Mouse (Mus musculus) R1 (cell line): Measurements from ENCODE around the gene Ankfn1.

Experiments
- DNase-seq: peaks from one replicate; pipeline ENCODE4 v3.0.0-alpha.2; 2018; ENCODE audit warnings: low read depth, low spot score

Gene Ankfn1

DNA sequence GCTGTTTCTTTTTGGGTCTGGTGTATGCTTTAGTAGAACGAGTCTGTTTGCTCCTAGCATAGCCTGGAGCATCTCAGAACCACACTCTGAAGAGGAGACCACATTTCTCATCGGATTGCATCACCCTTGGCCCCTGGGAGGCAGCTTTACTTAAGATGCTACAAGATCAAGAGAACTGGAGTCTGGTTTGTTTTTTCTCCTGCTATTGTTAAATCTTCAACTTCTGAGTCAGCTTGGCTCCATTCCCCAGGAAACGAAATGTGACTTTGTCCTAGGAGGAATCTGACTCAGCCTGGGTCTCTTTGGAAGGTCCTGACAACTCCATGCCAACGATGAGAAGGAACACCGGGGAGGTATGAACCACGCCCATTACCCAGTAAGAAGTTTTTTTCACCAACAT is 197.6 kb downstream of the Ankfn1 start:
- DNase-seq = peak; percentile 3

DNA sequence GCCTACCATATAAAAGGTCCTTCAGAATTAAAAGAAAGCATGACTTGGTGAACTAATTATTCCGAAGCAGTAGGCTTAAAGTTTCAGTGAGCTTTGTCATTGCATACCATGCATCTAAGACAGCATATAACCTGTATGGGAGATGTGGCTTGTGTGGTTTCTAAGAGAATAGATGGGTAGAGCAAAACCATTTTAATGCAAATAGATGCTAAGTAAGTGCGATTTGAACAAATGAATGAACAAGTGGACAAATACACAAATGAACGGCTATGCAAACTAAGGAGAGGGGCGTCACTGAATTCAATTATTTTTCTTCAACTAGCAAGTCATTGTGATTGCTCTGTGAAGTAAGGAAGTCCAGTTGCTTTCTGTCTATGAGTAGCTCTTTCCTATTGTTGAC is 198.3 kb downstream of the Ankfn1 start:
- DNase-seq = peak; percentile 87

- peak; percentile 14 for DNase-seq
These were observed 203.1 kb downstream of the Ankfn1 start for GRCm38 (mm10) chr11:89574269-89574838.

- no peak for DNase-seq
These were observed 207.9 kb downstream of the Ankfn1 start for GRCm38 (mm10) chr11:89569391-89570145.

DNA sequence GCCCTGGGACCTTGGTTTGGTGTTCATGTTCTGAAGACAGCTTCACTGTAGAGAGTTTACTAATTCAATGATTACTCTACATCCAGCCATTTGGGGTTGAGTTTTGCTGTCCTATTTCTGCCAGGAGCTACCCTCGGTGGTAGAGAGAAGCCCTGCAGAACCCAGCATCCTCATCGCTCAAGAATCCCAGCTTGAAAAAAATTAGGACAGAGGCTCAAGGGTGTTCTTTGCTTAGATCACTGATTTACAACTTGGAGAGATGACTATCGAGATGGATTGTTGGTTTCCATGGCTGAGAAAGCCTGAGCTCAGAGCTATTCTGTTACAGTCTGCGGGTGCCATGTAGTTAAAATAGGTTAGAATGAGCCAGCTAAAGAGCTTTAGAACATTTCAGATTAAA is 209.2 kb downstream of the Ankfn1 start:
- DNase-seq = no peak

GRCm38 (mm10) chr11:89551441-89551840 is 226.0 kb downstream of the Ankfn1 start:
- DNase-seq = peak; percentile 51

DNA sequence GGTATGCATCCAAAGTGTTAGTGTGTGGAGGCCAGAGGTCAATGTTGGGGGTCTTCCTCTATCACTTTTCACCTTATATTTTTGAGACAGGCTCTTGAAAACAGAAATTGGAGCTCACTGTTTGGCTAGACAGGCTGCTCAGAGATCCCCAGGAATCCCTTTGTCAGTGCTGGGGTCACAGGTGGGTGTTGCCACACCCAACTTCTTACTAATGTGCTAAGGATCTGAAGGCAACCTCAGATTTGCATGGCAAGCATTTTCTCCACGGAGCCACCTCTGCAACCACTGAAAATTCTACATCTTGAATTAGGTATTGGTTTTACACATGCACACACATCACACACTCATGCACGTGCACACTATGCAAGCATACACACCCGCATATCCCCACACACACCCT is 226.5 kb downstream of the Ankfn1 start:
- peak; percentile 72 for DNase-seq

DNA sequence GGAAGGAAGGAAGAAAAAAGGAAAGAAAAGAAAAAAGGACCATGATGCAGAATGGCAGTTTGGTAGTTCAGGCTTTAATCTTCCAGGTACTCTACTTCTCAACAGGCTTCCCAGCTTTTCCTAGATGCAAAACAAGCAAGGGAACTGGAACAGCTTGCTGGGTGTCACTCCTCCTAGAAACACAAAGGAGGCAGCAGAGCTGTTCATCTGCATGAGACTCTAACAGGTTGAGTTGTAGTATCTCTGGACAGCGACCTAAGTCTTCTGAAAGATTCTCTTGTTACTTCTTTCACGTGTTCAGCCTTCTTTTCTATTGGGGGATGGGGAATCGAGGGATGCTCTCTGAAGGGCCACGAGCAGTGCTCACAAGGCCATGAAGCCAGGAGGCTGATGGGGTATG is 228.7 kb downstream of the Ankfn1 start:
- DNase-seq = peak; percentile 69

GRCm38 (mm10) chr11:89546164-89546563 is 231.3 kb downstream of the Ankfn1 start:
- DNase-seq = peak; percentile 80

DNA sequence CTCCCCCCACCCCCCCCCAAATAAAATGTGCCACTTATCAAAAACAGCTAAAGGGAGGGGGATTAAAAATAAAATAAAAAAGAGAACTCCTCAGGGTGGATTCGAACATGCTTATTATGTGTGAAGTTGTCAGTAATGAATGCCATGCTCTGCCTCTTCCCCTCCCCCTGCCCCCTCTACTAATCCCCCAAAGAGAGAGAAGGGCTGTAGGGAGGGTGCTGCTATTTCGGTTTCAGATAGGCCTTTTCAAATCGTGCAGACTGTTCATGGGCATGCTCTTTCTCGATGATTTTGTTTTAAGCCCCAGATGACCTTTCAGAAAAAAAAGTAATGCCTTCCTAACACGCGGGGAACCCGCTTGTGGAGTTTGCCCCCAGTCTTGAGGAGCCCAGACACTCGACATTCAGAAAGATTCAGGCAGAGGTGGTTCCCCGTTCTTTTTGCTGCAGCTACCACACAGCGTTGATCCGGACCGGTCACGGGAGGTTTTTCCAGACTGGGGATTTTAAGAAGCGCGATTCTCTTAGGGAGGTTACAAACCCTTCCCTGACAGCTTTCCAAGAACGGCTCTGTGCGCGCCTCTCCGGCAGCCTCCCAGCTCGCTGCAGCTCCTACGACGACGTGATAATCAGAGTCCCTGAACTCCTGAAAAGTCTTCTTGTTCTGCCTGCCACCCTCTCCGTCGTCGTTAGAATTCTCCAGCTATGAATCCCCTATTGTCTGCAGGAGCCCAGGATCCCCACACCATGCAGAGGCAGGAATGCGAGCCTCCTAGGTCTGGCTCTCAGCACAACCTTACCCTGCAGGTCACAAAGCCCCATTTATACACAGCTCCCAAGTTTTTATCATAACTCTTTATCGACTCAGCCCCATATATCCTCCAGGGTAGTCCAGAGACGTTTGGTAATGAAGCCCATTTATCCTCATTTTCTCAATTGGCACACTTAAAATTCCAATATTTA is 232.3 kb downstream of the Ankfn1 start:
- peak; percentile 13 for DNase-seq

DNA sequence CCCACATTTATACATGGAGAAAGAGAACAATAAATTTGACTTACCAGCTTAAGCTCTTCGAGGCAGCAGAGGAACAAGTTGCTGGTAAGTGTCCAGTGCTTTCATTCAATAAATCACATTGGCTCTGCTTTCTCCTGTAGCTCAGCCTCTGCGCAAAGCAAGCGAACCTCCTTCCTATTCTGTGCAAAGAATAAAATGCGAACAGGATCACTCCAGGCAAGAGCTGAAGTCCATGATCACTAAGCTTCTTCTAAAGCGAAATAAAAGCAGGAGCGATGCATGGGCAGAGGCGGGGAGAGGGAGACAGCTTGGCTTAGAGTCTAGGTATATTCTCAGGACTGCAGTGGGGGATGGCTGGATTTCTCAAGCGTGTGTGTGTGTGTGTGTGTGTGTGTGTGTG is 239.1 kb downstream of the Ankfn1 start:
- no peak for DNase-seq

DNA sequence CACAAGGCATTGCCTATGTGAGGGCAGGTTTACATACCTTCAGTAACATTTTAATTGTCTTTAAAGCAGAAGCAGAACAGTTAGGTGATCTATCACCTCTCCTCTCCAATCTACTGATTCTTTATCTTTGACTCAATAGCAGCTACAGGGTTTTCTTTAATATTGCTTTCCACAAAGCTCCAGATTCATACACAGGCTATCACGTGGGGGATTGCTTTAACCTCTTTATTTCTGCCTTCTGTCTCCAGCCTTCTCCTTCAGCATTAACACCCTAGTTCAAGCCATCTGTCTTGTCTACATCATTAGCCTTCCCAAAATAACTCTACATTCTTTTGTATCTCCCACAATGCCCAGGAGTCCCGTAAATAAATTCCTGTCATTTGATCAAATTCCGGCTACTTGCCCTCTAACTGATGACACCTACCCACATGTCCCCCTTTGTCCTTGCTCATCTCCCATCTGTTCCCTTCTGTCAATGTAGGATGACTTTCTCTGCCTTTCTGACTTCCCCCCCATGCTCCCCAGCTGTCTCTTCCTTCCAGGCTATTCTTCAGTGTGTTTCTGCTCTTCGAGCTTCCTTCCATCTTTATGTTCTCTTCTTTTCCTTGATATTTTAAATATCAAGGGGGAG is 249.5 kb downstream of the Ankfn1 start:
- no peak for DNase-seq

DNA sequence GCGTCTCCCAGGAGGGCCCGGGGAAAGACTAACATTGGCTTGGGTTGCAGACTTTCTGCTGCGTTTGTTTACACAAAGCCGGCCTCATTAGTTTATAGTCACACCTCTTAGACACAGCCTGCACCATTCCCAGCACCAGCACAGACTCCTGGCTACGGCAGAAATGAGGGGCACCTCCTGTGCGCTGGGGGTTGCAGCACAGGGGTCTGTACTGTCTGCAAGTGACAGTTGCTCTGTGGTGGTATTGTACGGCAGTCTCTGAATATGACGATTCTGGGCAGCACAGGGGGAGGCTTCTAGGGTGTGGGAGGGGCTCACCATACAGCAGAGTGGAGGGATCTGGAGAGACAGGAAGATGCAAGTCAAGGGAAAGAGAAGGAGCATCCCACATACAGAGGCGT is 262.0 kb downstream of the Ankfn1 start:
- no peak for DNase-seq

- DNase-seq = no peak
These were observed 268.7 kb downstream of the Ankfn1 start for GRCm38 (mm10) chr11:89508675-89509324.

- no peak for DNase-seq
These were observed 270.7 kb downstream of the Ankfn1 start for GRCm38 (mm10) chr11:89506595-89507245.

DNA sequence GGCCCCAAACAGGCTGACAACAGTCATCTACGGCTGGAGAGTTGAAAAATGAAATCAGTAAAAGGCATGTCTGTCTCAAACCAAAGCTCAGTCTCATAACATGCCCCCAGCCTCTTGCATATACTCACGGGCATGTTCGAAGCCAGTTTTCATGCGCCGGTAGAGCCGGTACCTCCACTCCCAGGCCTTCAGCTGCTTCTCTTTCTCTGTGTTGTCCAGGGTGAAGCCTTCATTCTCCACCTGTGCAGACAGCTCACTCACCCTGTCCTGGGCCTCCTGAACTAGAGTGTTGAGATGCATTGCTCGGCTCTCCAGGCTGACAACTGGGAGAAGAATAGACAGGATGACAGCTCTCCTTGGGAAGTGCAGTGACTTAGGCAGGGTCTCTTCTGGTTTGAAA is 272.4 kb downstream of the Ankfn1 start:
- DNase-seq = no peak

GRCm38 (mm10) chr11:89501796-89502195 is 275.7 kb downstream of the Ankfn1 start:
- DNase-seq = no peak

DNA sequence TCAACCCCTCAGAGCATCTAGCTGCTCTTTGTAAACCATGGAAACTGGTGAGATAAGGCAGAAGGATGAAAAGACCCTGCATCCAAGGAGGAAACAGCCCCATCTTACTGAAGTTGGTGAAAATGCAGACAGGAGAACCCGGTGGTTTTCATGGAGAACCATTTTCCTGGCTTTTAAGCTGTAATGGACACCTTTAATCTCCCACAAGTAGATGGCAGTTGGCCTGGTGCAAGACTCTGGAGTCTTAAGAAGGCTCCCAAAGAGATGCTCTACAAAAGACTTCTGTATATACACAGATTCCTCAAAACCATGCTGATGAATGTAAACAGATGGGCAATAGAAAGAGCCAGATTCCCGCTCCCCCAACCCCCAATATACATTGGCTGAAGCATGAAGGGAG is 276.5 kb downstream of the Ankfn1 start:
- no peak for DNase-seq

DNA sequence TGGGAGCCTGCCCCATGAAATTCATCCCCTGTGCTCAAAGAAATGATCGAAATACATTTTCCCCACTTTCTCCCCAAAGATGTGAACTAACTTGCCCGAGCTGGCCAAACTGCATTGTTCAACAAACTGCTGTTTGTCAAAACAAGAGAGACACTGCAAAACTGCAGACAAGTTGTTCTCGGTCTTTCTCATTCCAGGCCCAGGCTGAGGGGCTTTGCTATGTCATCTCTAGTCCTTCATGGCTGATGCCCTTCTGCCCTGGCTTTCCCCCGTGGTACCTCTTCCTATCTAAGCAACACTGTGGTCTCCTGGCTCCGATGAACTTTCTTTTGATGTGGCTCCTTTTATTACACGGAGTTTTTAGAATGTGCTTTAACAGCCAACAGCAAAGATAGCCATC is 296.4 kb downstream of the Ankfn1 start:
- DNase-seq = no peak

- no peak for DNase-seq
These were observed 300.5 kb downstream of the Ankfn1 start for GRCm38 (mm10) chr11:89476927-89477326.

DNA sequence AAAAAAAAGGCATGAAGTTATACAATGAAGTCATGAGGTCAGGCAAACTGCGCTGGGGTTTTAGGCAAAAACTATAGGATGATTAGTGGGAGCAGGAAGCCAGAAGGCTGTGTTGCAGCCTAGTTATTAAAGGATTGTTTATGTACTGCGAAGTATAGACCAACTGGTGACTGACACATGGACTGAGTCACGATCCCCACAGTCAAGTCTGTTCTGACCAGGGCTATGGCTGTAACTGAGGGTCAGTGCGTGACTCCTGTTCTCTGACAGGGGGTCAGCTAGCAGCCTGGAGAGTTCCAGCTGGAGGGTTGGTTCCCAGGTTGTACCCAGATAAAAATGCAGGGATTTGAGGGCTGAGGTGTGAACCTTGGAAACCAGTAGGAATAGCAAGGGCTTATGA is 301.4 kb downstream of the Ankfn1 start:
- no peak for DNase-seq
